Mouse (Mus musculus) bone marrow, adult 2 months (tissue): ENCODE measurements at regions not wholly inside any gene's neighbourhood (a gene's known extent, or its start where the extent isn't known, plus 50 kb on each side); places are given as distances from the start of the nearest gene placed in this dataset.

Source experiments
- H3K27ac ChIP-seq: fragments of 200-500 bp; 2 replicates; pipeline ENCODE4 v1.5.1; 2012; ENCODE audit warnings: low read depth, mild to moderate bottlenecking, control low read depth, inconsistent platforms, low read length; ENCODE audit not compliant: control insufficient read depth, poor library complexity, insufficient read depth
- H3K4me1 ChIP-seq: fragments of 200-500 bp; 2 replicates; pipeline ENCODE4 v1.6.1; 2011; ENCODE audit warnings: low read length; ENCODE audit not compliant: control insufficient read depth, insufficient read depth
- H3K4me3 ChIP-seq: fragments of 200-500 bp; replicated peaks from 2 replicates; pipeline ENCODE3; 2011; ENCODE audit warnings: mild to moderate bottlenecking, low read depth, low read length, control low read depth; ENCODE audit not compliant: control insufficient read depth
- CTCF ChIP-seq: fragments of 200-500 bp; IDR thresholded peaks from 2 replicates; pipeline ENCODE4 v1.5.1; 2011; ENCODE audit warnings: low read length, control low read depth; ENCODE audit not compliant: control insufficient read depth, insufficient read depth
- POLR2A ChIP-seq: fragments of 200-500 bp; IDR thresholded peaks from 2 replicates; pipeline ENCODE4 v1.6.1; 2011; ENCODE audit warnings: low read depth, mild to moderate bottlenecking, control low read depth, low read length, borderline replicate concordance; ENCODE audit not compliant: control insufficient read depth
- WGBS: fragments of 180-500 bp; shearing (Covaris S2); methylation state at CpG from one replicate; pipeline ENCODE4 v1.1.7; 2018; 5-methylcytosine and 5-hydroxymethylcytosine counted together

- TF ChIP-seq CTCF (no peak), POLR2A (no peak)
- 34% methylated on average over 7 of the region's 7 CpGs for WGBS
- no peak overlapping the region for H3K27ac ChIP-seq
- H3K4me3 ChIP-seq, result no peak overlapping the region
- no peaks in the 10 kb centered on the region for H3K4me1 ChIP-seq
These were observed 270.5 kb downstream of the 3100002H09Rik start for GRCm38 (mm10) chr4:124340073-124340472.

GRCm38 (mm10) chr4:124335726-124336125 lies 274.9 kb downstream of the 3100002H09Rik start:
- no peak overlapping the region for H3K27ac ChIP-seq
- 63% methylated on average over 2 of the region's 2 CpGs for WGBS
- no peak overlapping the region for H3K4me3 ChIP-seq
- peak; percentile 23; the same call in 1 of the 2 replicates for TF ChIP-seq CTCF
- no peak for TF ChIP-seq POLR2A
- no peaks in the 10 kb centered on the region for H3K4me1 ChIP-seq

DNA sequence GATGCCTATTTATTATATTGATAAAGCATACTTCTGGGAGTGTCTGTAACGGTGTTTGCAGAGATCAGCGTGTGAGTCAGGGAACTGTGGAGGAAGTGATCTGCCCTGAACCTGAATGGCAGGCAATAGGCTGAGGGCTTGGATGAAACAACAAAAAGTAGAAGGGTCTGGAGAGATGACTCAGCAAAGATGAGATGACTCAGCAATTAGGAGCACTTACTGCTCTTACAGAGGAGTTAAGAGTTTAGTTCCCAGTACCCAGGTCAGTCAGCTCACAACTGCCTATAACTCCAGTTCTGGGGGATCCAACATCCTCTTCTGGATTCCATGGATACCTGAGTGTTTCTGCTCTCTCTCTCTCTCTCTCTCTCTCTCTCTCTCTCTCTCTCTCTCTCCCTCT lies 277.6 kb downstream of the 3100002H09Rik start:
- Histone ChIP-seq H3K4me3 (no peak overlapping the region), H3K4me1 (no peaks in the 10 kb centered on the region), H3K27ac (no peak overlapping the region)
- 60% methylated on average over 2 of the region's 2 CpGs for WGBS
- TF ChIP-seq POLR2A (no peak), CTCF (no peak)

DNA sequence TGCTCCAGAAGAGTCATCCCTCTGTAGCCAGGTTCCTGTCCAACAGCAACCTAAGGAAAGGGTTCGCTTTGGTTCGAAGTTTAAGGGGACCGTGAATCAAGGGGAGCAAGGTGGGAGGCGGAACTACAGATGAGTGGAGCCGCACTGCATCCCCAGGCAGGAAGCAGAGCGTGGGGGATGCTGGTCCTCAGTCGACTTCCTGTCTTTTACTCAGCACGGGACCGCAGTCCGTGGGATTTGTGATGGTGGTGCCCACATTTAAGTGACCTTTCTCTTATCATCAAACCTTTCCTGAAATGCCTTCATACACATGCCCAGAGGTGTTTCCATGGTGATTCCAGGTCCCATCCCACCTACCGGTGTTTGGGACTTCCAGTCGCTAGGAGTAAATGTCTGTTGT lies 278.2 kb downstream of the 3100002H09Rik start:
- WGBS, result 66% methylated on average over 12 of the region's 12 CpGs
- no peaks in the 10 kb centered on the region for H3K4me1 ChIP-seq
- H3K27ac ChIP-seq, result no peak overlapping the region
- TF ChIP-seq CTCF (no peak), POLR2A (no peak)
- H3K4me3 ChIP-seq, result no peak overlapping the region

- WGBS, result 73% methylated on average over 15 of the region's 15 CpGs
These were observed 281.4 kb downstream of the 3100002H09Rik start for GRCm38 (mm10) chr4:124329107-124329771.

GRCm38 (mm10) chr4:124326301-124326700 lies 284.3 kb downstream of the 3100002H09Rik start:
- no peak for TF ChIP-seq CTCF
- Histone ChIP-seq H3K27ac (no peak overlapping the region), H3K4me1 (no peaks in the 10 kb centered on the region), H3K4me3 (no peak overlapping the region)
- 79% methylated on average over 9 of the region's 9 CpGs for WGBS

More at GRCm38 (mm10) chr4:124329107-124329771, 281.4 kb downstream of the 3100002H09Rik start:
- no peak overlapping the region for H3K4me3 ChIP-seq
- no peak overlapping the region for H3K27ac ChIP-seq
- H3K4me1 ChIP-seq, result no peaks in the 10 kb centered on the region
- no peak for TF ChIP-seq CTCF
- no peak for TF ChIP-seq POLR2A

DNA sequence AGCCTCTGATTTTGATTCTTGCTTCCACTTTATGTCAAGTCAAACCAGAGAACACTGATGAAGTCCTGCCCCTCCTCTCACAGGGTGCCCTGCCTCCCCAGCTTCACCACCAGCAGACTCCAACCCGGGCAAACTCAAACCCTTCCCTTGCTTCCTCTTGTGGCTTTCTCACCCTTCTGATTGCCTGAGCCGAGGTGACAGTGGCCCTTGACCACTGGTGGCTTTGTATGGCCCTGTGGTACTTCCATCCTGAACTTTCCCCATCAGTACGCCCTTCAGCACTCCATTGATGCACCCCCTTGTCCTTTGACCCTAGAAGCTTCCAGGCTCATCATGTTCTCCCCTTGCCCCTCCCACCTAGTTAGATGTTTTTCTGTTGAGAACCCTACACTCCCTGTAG lies 287.0 kb downstream of the 3100002H09Rik start:
- TF ChIP-seq POLR2A, result no peak
- H3K27ac ChIP-seq, result no peak overlapping the region
- no peaks in the 10 kb centered on the region for H3K4me1 ChIP-seq
- WGBS, result 27% methylated on average over 3 of the region's 3 CpGs
- H3K4me3 ChIP-seq, result no peak overlapping the region

- Histone ChIP-seq H3K4me3 (no peak overlapping the region), H3K27ac (no peak overlapping the region), H3K4me1 (no peaks in the 10 kb centered on the region)
- WGBS, result 48% methylated on average over 7 of the region's 7 CpGs
- TF ChIP-seq CTCF, result no peak
- TF ChIP-seq POLR2A, result no peak
These were observed 289.4 kb downstream of the 3100002H09Rik start for GRCm38 (mm10) chr4:124321221-124321620.

DNA sequence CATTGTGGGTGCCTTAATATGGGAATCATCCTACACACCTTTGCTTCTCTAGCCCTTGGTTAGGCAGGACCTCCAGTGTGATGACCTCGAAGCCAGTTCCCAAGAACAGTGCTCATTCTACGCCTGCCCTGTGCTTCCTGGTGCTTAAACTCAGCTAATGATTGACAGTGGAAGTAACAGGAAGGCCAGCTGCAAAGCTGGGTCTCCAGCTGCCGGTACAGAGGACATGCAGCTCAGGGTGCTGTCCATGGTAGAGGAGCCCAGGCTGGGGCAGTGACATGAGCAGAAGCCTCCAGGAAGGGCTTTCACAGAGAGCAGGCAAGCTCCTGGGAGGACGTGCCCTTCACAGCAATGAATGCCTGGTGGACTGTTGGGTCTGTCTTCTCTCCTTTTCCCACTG lies 293.6 kb downstream of the 3100002H09Rik start:
- 16% methylated on average over 4 of the region's 4 CpGs for WGBS
- Histone ChIP-seq H3K4me1 (no peaks in the 10 kb centered on the region), H3K4me3 (no peak overlapping the region), H3K27ac (no peak overlapping the region)
- TF ChIP-seq POLR2A (no peak), CTCF (no peak)
